Mouse (Mus musculus): Measurements from ENCODE around the gene Pld3.

- TF ChIP-seq POLR2A (IDR thresholded peaks at IDR 0.05; ENCODE audit: insufficient read depth, low read length) (peak; percentile 86), EP300 (IDR thresholded peaks at IDR 0.05; ENCODE audit: insufficient read depth, low read depth, low read length) (no peak), CTCF (IDR thresholded peaks at IDR 0.05; ENCODE audit: low read depth, low read length) (no peak)
Measured at GRCm38 (mm10) chr7:27542392-27543033, 10.5 kb downstream of the Pld3 start.

Data from ES-Bruce4 (cell line).